Mouse (Mus musculus) thymus, postnatal 25 days (tissue): ENCODE results near the gene Lurap1.
A peak's percentile ranks its signal among the peaks of the same experiment; 100 is the strongest.

Experiments
- DNase-seq: peaks from one replicate; pipeline ENCODE4 v3.0.0; 2022

The Lurap1 gene

GRCm38 (mm10) chr4:116159912-116160311 is 8.8 kb upstream of the Lurap1 start:
- peak; percentile 64 for DNase-seq

- DNase-seq, result no peak
Measured at GRCm38 (mm10) chr4:116157882-116158281, 6.7 kb upstream of the Lurap1 start.

- DNase-seq, result no peak
Measured at GRCm38 (mm10) chr4:116152702-116153101, 1.6 kb upstream of the Lurap1 start.

- DNase-seq, result no peak
Measured at GRCm38 (mm10) chr4:116150862-116151221, 296 bp downstream of the Lurap1 start.

GRCm38 (mm10) chr4:116150156-116150861 is 829 bp downstream of the Lurap1 start:
- DNase-seq, result peak; percentile 75

- DNase-seq, result no peak
Measured at GRCm38 (mm10) chr4:116149812-116150155, 1.4 kb downstream of the Lurap1 start.

- DNase-seq, result peak; percentile 67
Measured at GRCm38 (mm10) chr4:116143891-116144717, 7.0 kb downstream of the Lurap1 start.

- no peak for DNase-seq
Measured at GRCm38 (mm10) chr4:116143317-116143811, 7.8 kb downstream of the Lurap1 start.

GRCm38 (mm10) chr4:116142269-116142668 is 8.9 kb downstream of the Lurap1 start:
- DNase-seq, result no peak

GRCm38 (mm10) chr4:116141736-116142135 is 9.4 kb downstream of the Lurap1 start:
- DNase-seq, result no peak

- DNase-seq, result no peak
Measured at GRCm38 (mm10) chr4:116140801-116141574, 10.2 kb downstream of the Lurap1 start.

- no peak for DNase-seq
Measured at GRCm38 (mm10) chr4:116137421-116137996, 13.6 kb downstream of the Lurap1 start.

- no peak for DNase-seq
Measured at GRCm38 (mm10) chr4:116134990-116135389, 16.1 kb downstream of the Lurap1 start.

- no peak for DNase-seq
Measured at GRCm38 (mm10) chr4:116133126-116133525, 18.0 kb downstream of the Lurap1 start.

GRCm38 (mm10) chr4:116127956-116128355 is 23.2 kb downstream of the Lurap1 start:
- DNase-seq, result no peak

- DNase-seq, result no peak
Measured at GRCm38 (mm10) chr4:116125803-116126386, 25.2 kb downstream of the Lurap1 start.

- DNase-seq, result peak; percentile 78
Measured at GRCm38 (mm10) chr4:116123602-116124519, 27.3 kb downstream of the Lurap1 start, which contains the start of the genes Rad54l and Pomgnt1. Rad54l (minus strand) TSS chr4:116123690. Pomgnt1 (plus strand) TSS chr4:116123840.

- DNase-seq, result no peak
Measured at GRCm38 (mm10) chr4:116122762-116123161, 28.4 kb downstream of the Lurap1 start.

- no peak for DNase-seq
Measured at GRCm38 (mm10) chr4:116111486-116111885, 39.7 kb downstream of the Lurap1 start.

GRCm38 (mm10) chr4:116110695-116111094 is 40.4 kb downstream of the Lurap1 start:
- DNase-seq, result no peak

GRCm38 (mm10) chr4:116105278-116105677 is 45.9 kb downstream of the Lurap1 start:
- no peak for DNase-seq
